Comparison of ENCODE assay signal across 20 mouse cellular contexts in genomic region chr1:12344726-12345438, GRCm38 (mm10).
DNase-seq lines count a peak whose midpoint lies in the region; ATAC-seq and TF ChIP-seq lines count a peak whose summit lies in the region.
"Had no signal": no experiment of that assay in that cellular context is flagged by ENCODE, and none has a peak within 500 bp of the region (broad histone marks: within the 10 kb centered on the region; RNA-seq: fewer than 3 reads in every experiment).

No protein-coding gene starts in this region.

- no peak overlapping the region for H3K4me2 ChIP-seq in heart, embryonic 15.5 days
- no peak overlapping the region for H3K4me2 ChIP-seq in kidney, embryonic 15.5 days
- H3K4me2 ChIP-seq in lung, embryonic 15.5 days, result no peak overlapping the region
- H3K4me2 ChIP-seq: embryonic facial prominence, embryonic 13.5 days; forebrain, embryonic 12.5 days; hindbrain, embryonic 14.5 days had no signal

- TF ChIP-seq CTCF in lung, adult 2 months (IDR thresholded peaks at IDR 0.05; ENCODE audit: insufficient read depth, low read length), result no peak

- H3K4me1 ChIP-seq in heart, embryonic 15.5 days (replicated peaks), result no peaks in the 10 kb centered on the region
- no peaks in the 10 kb centered on the region for H3K4me1 ChIP-seq in kidney, embryonic 15.5 days
- H3K4me1 ChIP-seq in lung, embryonic 15.5 days, result peaks cover 5% of the 10 kb centered on the region; the same call in 1 of the 2 replicates
- no peaks in the 10 kb centered on the region for H3K4me1 ChIP-seq in lung, adult 2 months (ENCODE audit: control insufficient read depth, insufficient read depth, low read length)
- H3K4me1 ChIP-seq: embryonic facial prominence, embryonic 13.5 days; forebrain, embryonic 12.5 days; hindbrain, embryonic 10.5 days had no signal

- no peak for TF ChIP-seq POLR2A in lung, adult 2 months (IDR thresholded peaks at IDR 0.05; ENCODE audit: borderline replicate concordance, extremely low read depth, low read depth, low read length)

- no peak overlapping the region for H3K9ac ChIP-seq in heart, embryonic 15.5 days
- no peak overlapping the region for H3K9ac ChIP-seq in kidney, embryonic 15.5 days
- H3K9ac ChIP-seq in lung, embryonic 15.5 days, result no peak overlapping the region
- H3K9ac ChIP-seq: embryonic facial prominence, embryonic 13.5 days; forebrain, embryonic 12.5 days; hindbrain, embryonic 14.5 days had no signal

- no peaks in the 10 kb centered on the region for H3K36me3 ChIP-seq in heart, embryonic 15.5 days
- H3K36me3 ChIP-seq in kidney, embryonic 15.5 days, result no peaks in the 10 kb centered on the region
- H3K36me3 ChIP-seq in lung, embryonic 15.5 days, result no peaks in the 10 kb centered on the region
- H3K36me3 ChIP-seq: embryonic facial prominence, embryonic 13.5 days; forebrain, embryonic 12.5 days; hindbrain, embryonic 10.5 days had no signal

- H3K9me3 ChIP-seq in heart, embryonic 15.5 days (replicated peaks), result no peaks in the 10 kb centered on the region
- H3K9me3 ChIP-seq in kidney, embryonic 15.5 days (replicated peaks), result no peaks in the 10 kb centered on the region
- no peaks in the 10 kb centered on the region for H3K9me3 ChIP-seq in lung, embryonic 15.5 days
- H3K9me3 ChIP-seq: embryonic facial prominence, embryonic 13.5 days; forebrain, embryonic 12.5 days had no signal

- DNase-seq in heart, adult 11 months, result no peak
- DNase-seq in kidney, postnatal 10 days, result peak; percentile 49
- no peak for DNase-seq in lung, adult 2 months
- peak; percentile 34 for DNase-seq in urinary bladder, postnatal 14 days (ENCODE audit: low spot score)
- DNase-seq in urinary bladder, adult 2 months (ENCODE audit: low spot score), result no peak
- DNase-seq: adrenal gland, adult 2 months; adrenal gland, postnatal 25 days; cerebellum, adult 18-20 months; cerebellum, adult 9-11 months; cerebellum, postnatal 36 days; gastrocnemius, postnatal 10 days; heart, adult 2 months had no signal

- H3K4me3 ChIP-seq in heart, embryonic 15.5 days, result no peak overlapping the region
- no peak overlapping the region for H3K4me3 ChIP-seq in kidney, embryonic 15.5 days (replicated peaks)
- H3K4me3 ChIP-seq in lung, embryonic 15.5 days, result no peak overlapping the region
- H3K4me3 ChIP-seq in lung, adult 2 months (replicated peaks; ENCODE audit: extremely low read depth, low read depth, low read length), result no peak overlapping the region
- H3K4me3 ChIP-seq: embryonic facial prominence, embryonic 13.5 days; forebrain, embryonic 12.5 days; heart, adult 2 months; hindbrain, embryonic 10.5 days had no signal

- 41% methylated on average over 10 of the region's 10 CpGs for WGBS in heart, embryonic 15.5 days
- 79% methylated on average over 10 of the region's 10 CpGs for WGBS in kidney, embryonic 15.5 days
- 44% methylated on average over 10 of the region's 10 CpGs for WGBS in lung, embryonic 15.5 days
- 50% methylated on average over 10 of the region's 10 CpGs for WGBS in lung, adult 2 months

- H3K27ac ChIP-seq in heart, embryonic 15.5 days, result peak overlapping the region; percentile 20
- no peak overlapping the region for H3K27ac ChIP-seq in kidney, embryonic 15.5 days
- peak overlapping the region; percentile 50 for H3K27ac ChIP-seq in lung, embryonic 15.5 days
- H3K27ac ChIP-seq: embryonic facial prominence, embryonic 13.5 days; forebrain, embryonic 12.5 days; heart, adult 2 months; hindbrain, embryonic 10.5 days; hindbrain, embryonic 14.5 days had no signal

- no peaks in the 10 kb centered on the region for H3K27me3 ChIP-seq in heart, embryonic 15.5 days
- H3K27me3 ChIP-seq in kidney, embryonic 15.5 days, result no peaks in the 10 kb centered on the region
- H3K27me3 ChIP-seq in lung, embryonic 15.5 days, result no peaks in the 10 kb centered on the region
- H3K27me3 ChIP-seq: embryonic facial prominence, embryonic 13.5 days; forebrain, embryonic 12.5 days; Patski had no signal

- ATAC-seq in heart, embryonic 15.5 days (replicated peaks; ENCODE audit: insufficient number of reproducible peaks, insufficient read depth, low FRiP score, low read depth), result no peak
- ATAC-seq in kidney, embryonic 15.5 days (replicated peaks; ENCODE audit: low FRiP score), result no peak
- peak; percentile 64; the same call in 1 of the 2 replicates for ATAC-seq in lung, embryonic 15.5 days (ENCODE audit: borderline replicate concordance, extremely low read depth, low FRiP score, low TSS enrichment)
- ATAC-seq: Patski had no signal

Comparison
In these comparisons a context has a peak if more than half of its experiments do, and no peak if none do; other contexts are left out.
1. DNase-seq: peak in kidney, postnatal 10 days (single experiment) and urinary bladder, postnatal 14 days (single experiment); none in heart, adult 11 months (single experiment), lung, adult 2 months (single experiment) and urinary bladder, adult 2 months (single experiment).